Mouse (Mus musculus) lung, postnatal 0 days (tissue): ENCODE results near the gene Gnptab.

Experiments used
- CTCF ChIP-seq: IDR thresholded peaks from 2 replicates; pipeline ENCODE4 v1.5.1; 2016; ENCODE audit warnings: antibody characterized with exemption, mild to moderate bottlenecking
- EP300 ChIP-seq: IDR thresholded peaks from 2 replicates; pipeline ENCODE4 v1.6.1; 2016; ENCODE audit warnings: antibody characterized with exemption, mild to moderate bottlenecking, control low read depth

DNA sequence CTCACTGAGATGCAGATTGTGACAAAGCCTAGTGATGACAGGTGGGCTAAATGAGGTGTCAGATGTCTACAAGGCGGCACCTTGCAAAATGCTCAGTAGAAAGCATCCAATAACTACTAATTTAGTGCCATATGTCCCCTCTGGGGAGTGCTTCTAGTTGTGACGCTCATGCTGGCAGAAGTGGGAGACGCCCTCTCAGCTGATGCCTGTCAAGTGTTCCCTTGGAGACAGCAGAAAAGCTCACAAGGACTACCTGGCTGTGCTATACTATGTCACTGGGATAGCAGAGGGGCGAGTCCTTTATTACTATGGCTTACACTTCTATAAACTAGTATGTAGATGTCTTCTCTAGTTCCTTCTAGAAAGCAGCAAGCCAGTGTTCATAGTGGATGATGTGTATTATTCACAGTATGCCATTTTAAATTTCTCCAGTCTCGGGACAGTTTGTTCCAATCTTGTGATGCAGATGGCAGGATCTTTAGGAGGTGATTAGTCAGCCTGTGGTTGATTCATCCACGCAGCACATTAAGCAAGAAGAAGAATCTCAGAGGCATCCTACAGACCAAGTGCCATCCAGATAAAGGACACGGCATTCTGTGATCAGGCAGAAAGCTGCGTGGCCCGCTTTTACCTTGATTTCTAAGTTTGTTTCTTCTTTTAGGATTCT is 13.4 kb downstream of the Gnptab start:
- TF ChIP-seq CTCF (no peak), EP300 (no peak)
